Mouse (Mus musculus) liver, adult (tissue): ENCODE data around the gene Spsb4.

Experiments used
- GATA4 ChIP-seq: IDR thresholded peaks from 2 replicates; pipeline ENCODE4 v1.6.1; 2014; ENCODE audit warnings: mild to moderate bottlenecking, low read length; ENCODE audit not compliant: insufficient replicate concordance

Spsb4 gene

GRCm38 (mm10) chr9:97018677-97019147 lies at the start of gene Spsb4:
Gene Spsb4, minus strand, starts transcription at chr9:97018843.
- no peak for TF ChIP-seq GATA4

GRCm38 (mm10) chr9:97067761-97068160 lies 49.1 kb upstream of the Spsb4 start:
- no peak for TF ChIP-seq GATA4

- TF ChIP-seq GATA4 = no peak
Observed at GRCm38 (mm10) chr9:97065885-97066284, 47.2 kb upstream of the Spsb4 start.

GRCm38 (mm10) chr9:97065216-97065615 lies 46.6 kb upstream of the Spsb4 start:
- no peak for TF ChIP-seq GATA4

GRCm38 (mm10) chr9:97064161-97064560 lies 45.5 kb upstream of the Spsb4 start:
- no peak for TF ChIP-seq GATA4

- no peak for TF ChIP-seq GATA4
Observed at GRCm38 (mm10) chr9:97061696-97062095, 43.1 kb upstream of the Spsb4 start.

GRCm38 (mm10) chr9:97056541-97057338 lies 38.1 kb upstream of the Spsb4 start:
- no peak for TF ChIP-seq GATA4

GRCm38 (mm10) chr9:97055906-97056305 lies 37.3 kb upstream of the Spsb4 start:
- TF ChIP-seq GATA4 = no peak

GRCm38 (mm10) chr9:97051176-97051575 lies 32.5 kb upstream of the Spsb4 start:
- no peak for TF ChIP-seq GATA4

- no peak for TF ChIP-seq GATA4
Observed at GRCm38 (mm10) chr9:97046240-97046639, 27.6 kb upstream of the Spsb4 start.

- no peak for TF ChIP-seq GATA4
Observed at GRCm38 (mm10) chr9:97041633-97042032, 23.0 kb upstream of the Spsb4 start.

- no peak for TF ChIP-seq GATA4
Observed at GRCm38 (mm10) chr9:97038010-97038409, 19.4 kb upstream of the Spsb4 start.

GRCm38 (mm10) chr9:97036656-97037055 lies 18.0 kb upstream of the Spsb4 start:
- no peak for TF ChIP-seq GATA4

- no peak for TF ChIP-seq GATA4
Observed at GRCm38 (mm10) chr9:97027361-97027760, 8.7 kb upstream of the Spsb4 start.

- TF ChIP-seq GATA4 = no peak
Observed at GRCm38 (mm10) chr9:97026006-97026405, 7.4 kb upstream of the Spsb4 start.

- no peak for TF ChIP-seq GATA4
Observed at GRCm38 (mm10) chr9:97024451-97024850, 5.8 kb upstream of the Spsb4 start.

GRCm38 (mm10) chr9:97022948-97023347 lies 4.3 kb upstream of the Spsb4 start:
- no peak for TF ChIP-seq GATA4

- TF ChIP-seq GATA4 = no peak
Observed at GRCm38 (mm10) chr9:97022371-97022770, 3.7 kb upstream of the Spsb4 start.

GRCm38 (mm10) chr9:97020152-97020551 lies 1.5 kb upstream of the Spsb4 start:
- no peak for TF ChIP-seq GATA4
